Mouse (Mus musculus) midbrain, postnatal 0 days (tissue): ENCODE data around the gene Syt7. TPM values are rescaled to one million over a fixed set of nuclear protein-coding genes. Genes with fewer than 3 reads are reported as not detected.

Experiments
- ATAC-seq: fragments of 200-750 bp; cut with Nextera tagmentation; 2 replicates; pipeline ENCODE4 v1.8.0; 2017; ENCODE audit warnings: moderate number of reproducible peaks, mild to moderate bottlenecking, moderate TSS enrichment, moderate library complexity; ENCODE audit not compliant: low FRiP score
- DNase-seq: peaks from one replicate; pipeline ENCODE4 v3.0.0-alpha.2; 2015; ENCODE audit warnings: low spot score
- H3K27ac ChIP-seq: fragments of 300-500 bp; sonication (generic); 2 replicates; pipeline ENCODE4 v1.5.1; 2014; ENCODE audit warnings: low read depth, mild to moderate bottlenecking, low read length, mixed read lengths
- H3K27me3 ChIP-seq: fragments of 300-500 bp; sonication (generic); 2 replicates; pipeline ENCODE4 v1.6.1; 2014; ENCODE audit warnings: low read length, control low read depth, mixed read lengths; ENCODE audit not compliant: insufficient read depth
- H3K36me3 ChIP-seq: fragments of 300-500 bp; sonication (generic); 2 replicates; pipeline ENCODE4 v1.6.1; 2014; ENCODE audit warnings: low read length, control low read depth, mixed read lengths; ENCODE audit not compliant: insufficient read depth
- H3K4me1 ChIP-seq: fragments of 300-500 bp; sonication (generic); 2 replicates; pipeline ENCODE4 v1.6.1; 2014; ENCODE audit warnings: mild to moderate bottlenecking, control low read depth, antibody characterized with exemption, low read length, mixed read lengths; ENCODE audit not compliant: insufficient read depth
- H3K4me2 ChIP-seq: fragments of 300-500 bp; sonication (generic); 2 replicates; pipeline ENCODE4 v1.6.1; 2014; ENCODE audit warnings: low read depth, mild to moderate bottlenecking, low read length, mixed read lengths; ENCODE audit not compliant: poor library complexity, severe bottlenecking
- H3K4me3 ChIP-seq: fragments of 300-500 bp; sonication (generic); 2 replicates; pipeline ENCODE4 v1.5.1; 2014; ENCODE audit warnings: low read depth, mild to moderate bottlenecking, low read length, moderate library complexity
- H3K9ac ChIP-seq: fragments of 300-500 bp; sonication (generic); replicated peaks from 2 replicates; pipeline ENCODE4 v1.6.1; 2014; ENCODE audit warnings: mild to moderate bottlenecking, low read length, moderate library complexity, mixed read lengths; ENCODE audit not compliant: poor library complexity, severe bottlenecking
- H3K9me3 ChIP-seq: fragments of 300-500 bp; sonication (generic); 2 replicates; pipeline ENCODE4 v1.6.1; 2016; ENCODE audit warnings: low read length, control low read depth
- CTCF ChIP-seq: IDR thresholded peaks from 2 replicates; pipeline ENCODE4 v1.5.1; 2016; ENCODE audit warnings: antibody characterized with exemption, mild to moderate bottlenecking
- WGBS: fragments of 180-500 bp; shearing (Covaris S2); extraction: QIAGEN DNeasy Blood & Tissue Kit; methylation state at CpG from one replicate; pipeline ENCODE4 v1.1.7; 2014; 5-methylcytosine and 5-hydroxymethylcytosine counted together
- polyA plus RNA-seq: library from polyadenylated mRNA; unstranded; fragments of >200 nt; fragmentation: Nextera tagmentation; extraction: Ambion mirVana; gene quantifications from 2 replicates; pipeline ENCODE4 v1.2.1, GENCODE M21; 2015
- total RNA-seq: library from RNA; depleted of rRNA; stranded (reverse); fragments of >200 nt; gene quantifications from 2 replicates; pipeline ENCODE4 v1.2.3, GENCODE M21; 2014

Syt7 gene
- total and polyA plus RNA-seq, 2 experiments from 2014 or later: 19.0 to 140 TPM

DNA sequence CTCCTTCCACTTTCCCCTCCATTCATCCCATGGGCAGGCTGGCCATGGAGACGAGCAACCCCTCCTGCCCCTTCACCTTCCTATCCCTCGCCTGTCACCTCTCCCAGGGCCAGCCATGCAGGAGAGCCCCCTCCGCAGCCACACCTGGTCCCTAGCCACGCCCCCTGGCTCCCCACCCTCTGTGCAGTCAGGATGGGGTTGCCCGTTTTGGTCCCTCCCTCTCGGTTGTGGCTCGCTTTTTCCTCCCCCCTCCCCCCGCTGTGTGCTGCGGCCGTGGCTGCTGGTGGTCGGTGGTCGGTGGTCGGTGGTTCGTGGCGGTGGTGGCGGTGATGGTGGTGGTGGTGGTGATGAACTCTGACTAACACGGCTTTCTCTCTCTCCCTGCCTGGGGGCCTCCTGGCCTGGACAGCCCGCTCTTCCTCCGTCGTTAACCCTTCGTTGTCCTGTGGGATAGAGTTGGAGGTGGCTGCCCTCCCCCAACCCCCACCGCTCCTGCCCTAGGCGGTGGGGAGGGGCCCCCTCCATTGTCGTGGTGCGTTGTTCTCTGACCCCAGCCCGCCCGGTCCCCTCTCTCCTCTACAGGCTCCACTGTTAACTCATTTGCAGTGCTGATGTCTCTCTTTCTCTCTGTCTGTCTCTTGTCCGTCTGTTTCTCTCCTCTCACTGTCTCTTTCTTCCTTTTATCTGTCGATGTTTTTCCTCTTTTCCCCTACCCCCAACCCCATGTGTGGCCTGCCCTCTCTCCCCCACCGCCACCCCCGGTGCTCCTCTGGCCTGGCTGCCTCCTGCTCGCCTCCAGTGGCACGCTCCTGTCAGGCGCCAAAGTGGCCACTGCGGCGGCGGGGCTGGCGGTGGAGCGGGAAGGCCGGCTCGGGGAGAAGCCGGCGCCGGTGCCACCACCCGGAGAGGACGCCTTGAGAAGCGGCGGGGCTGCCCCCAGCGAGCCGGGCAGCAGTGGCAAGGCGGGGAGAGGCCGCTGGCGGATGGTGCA lies 33.4 kb downstream of the Syt7 start:
- Histone ChIP-seq H3K9ac (no peak overlapping the region), H3K4me1 (0 out of 2 replicates have a peak, but pooled peaks cover 3% of the 10 kb centered on the region), H3K9me3 (no peaks in the 10 kb centered on the region), H3K4me3 (no peak overlapping the region), H3K27ac (no peak overlapping the region), H3K27me3 (no peaks in the 10 kb centered on the region), H3K4me2 (peak overlapping the region; percentile 15; the same call in 1 of the 2 replicates), H3K36me3 (peaks cover 14% of the 10 kb centered on the region; the same call in 1 of the 2 replicates)
- ATAC-seq (no peak), DNase-seq (no peak)
- WGBS: 14% methylated on average over 53 of the region's 53 CpGs
- TF ChIP-seq CTCF: no peak

DNA sequence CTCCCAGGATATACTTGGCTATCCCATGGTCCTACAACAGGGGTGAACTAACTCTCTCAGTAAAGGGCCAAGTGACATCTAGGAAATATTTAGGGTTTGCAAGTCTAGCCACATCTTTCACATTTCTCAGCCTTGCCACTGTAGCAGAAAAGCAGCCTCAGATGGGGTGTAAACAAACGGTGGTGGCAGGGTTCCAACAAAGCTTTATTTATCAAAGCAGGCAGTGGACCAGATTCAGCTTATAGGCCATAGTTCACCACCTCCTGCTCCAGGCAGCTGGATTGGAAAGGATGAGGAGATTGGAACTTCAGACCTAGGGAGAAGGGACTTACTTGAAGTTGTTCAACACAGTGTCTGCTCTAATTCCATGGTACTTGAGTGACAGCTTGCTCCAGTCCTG lies 35.9 kb downstream of the Syt7 start:
- 30% methylated on average over 1 of the region's 1 CpGs for WGBS
- Histone ChIP-seq H3K4me1 (0 out of 2 replicates have a peak, but pooled peaks cover 3% of the 10 kb centered on the region), H3K36me3 (peaks cover 13% of the 10 kb centered on the region; the same call in 1 of the 2 replicates), H3K27ac (no peak overlapping the region), H3K9ac (no peak overlapping the region), H3K4me2 (no peak overlapping the region), H3K9me3 (no peaks in the 10 kb centered on the region), H3K4me3 (no peak overlapping the region), H3K27me3 (no peaks in the 10 kb centered on the region)
- DNase-seq (no peak), ATAC-seq (no peak)
- no peak for TF ChIP-seq CTCF

- no peaks in the 10 kb centered on the region for H3K27me3 ChIP-seq
- no peak for TF ChIP-seq CTCF
- H3K4me2 ChIP-seq: no peak overlapping the region
- ATAC-seq (0 out of 2 replicates have a peak, but pooled peaks have one; percentile 15), DNase-seq (no peak)
- no peak overlapping the region for H3K9ac ChIP-seq
- no peak overlapping the region for H3K27ac ChIP-seq
- H3K4me1 ChIP-seq: 0 out of 2 replicates have a peak, but pooled peaks cover 3% of the 10 kb centered on the region
- H3K36me3 ChIP-seq: peaks cover 14% of the 10 kb centered on the region; the same call in 1 of the 2 replicates
- no peaks in the 10 kb centered on the region for H3K9me3 ChIP-seq
- WGBS: 53% methylated on average over 13 of the region's 13 CpGs
- no peak overlapping the region for H3K4me3 ChIP-seq
Observed at GRCm38 (mm10) chr19:10425484-10426270, 36.8 kb downstream of the Syt7 start.

GRCm38 (mm10) chr19:10426312-10426711 lies 37.4 kb downstream of the Syt7 start:
- H3K9ac ChIP-seq: no peak overlapping the region
- ATAC-seq: no peak
- H3K27me3 ChIP-seq: no peaks in the 10 kb centered on the region
- H3K4me3 ChIP-seq: no peak overlapping the region
- no peak overlapping the region for H3K4me2 ChIP-seq
- no peak for TF ChIP-seq CTCF
- peaks cover 16% of the 10 kb centered on the region; the same call in 1 of the 2 replicates for H3K36me3 ChIP-seq
- no peaks in the 10 kb centered on the region for H3K9me3 ChIP-seq
- WGBS: 41% methylated on average over 25 of the region's 25 CpGs
- no peak overlapping the region for H3K27ac ChIP-seq
- DNase-seq: no peak
- 0 out of 2 replicates have a peak, but pooled peaks cover 3% of the 10 kb centered on the region for H3K4me1 ChIP-seq

DNA sequence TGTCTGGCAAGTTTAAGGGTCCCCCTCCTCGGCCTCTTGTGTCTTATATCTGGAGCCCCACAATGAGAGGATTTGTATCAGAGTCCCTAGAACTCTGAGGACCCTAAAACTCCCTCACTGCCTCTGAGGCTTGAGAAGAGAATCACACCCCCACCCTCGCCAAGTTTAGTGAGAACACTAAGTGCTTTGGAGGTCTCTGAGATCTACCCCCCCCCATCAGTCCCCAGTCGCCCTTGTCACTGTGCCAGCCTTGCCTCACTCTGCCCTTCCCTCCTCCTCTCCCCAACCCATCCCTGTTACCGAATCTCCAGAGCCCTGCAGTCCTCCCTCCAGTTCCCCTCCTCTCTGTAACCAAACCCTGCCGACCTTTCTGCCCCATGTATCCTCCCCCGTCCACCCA lies 37.9 kb downstream of the Syt7 start:
- no peak for ATAC-seq
- no peaks in the 10 kb centered on the region for H3K9me3 ChIP-seq
- H3K4me2 ChIP-seq: no peak overlapping the region
- no peak overlapping the region for H3K4me3 ChIP-seq
- H3K36me3 ChIP-seq: peaks cover 16% of the 10 kb centered on the region; the same call in 1 of the 2 replicates
- H3K9ac ChIP-seq: no peak overlapping the region
- H3K4me1 ChIP-seq: 0 out of 2 replicates have a peak, but pooled peaks cover 3% of the 10 kb centered on the region
- no peak for DNase-seq
- no peak overlapping the region for H3K27ac ChIP-seq
- no peak for TF ChIP-seq CTCF
- H3K27me3 ChIP-seq: no peaks in the 10 kb centered on the region
- 62% methylated on average over 6 of the region's 6 CpGs for WGBS
